Mouse (Mus musculus) adrenal gland, adult 2 months (tissue): Measurements from ENCODE around the gene Syna. TPM values are rescaled to one million over a fixed set of nuclear protein-coding genes. Genes with fewer than 3 reads are reported as not detected.
A peak's percentile ranks its signal among the peaks of the same experiment; 100 is the strongest.

Experiments
- DNase-seq: peaks from one replicate; pipeline ENCODE4 v3.0.0; 2021
- microRNA-seq, 2 experiments: library from miRNA; unstranded; fragments of <30 nt; microRNA quantifications; one replicate each; pipeline ENCODE4 v1.2.0; 2021
- polyA plus RNA-seq: library from polyadenylated mRNA; depleted of rRNA; stranded (reverse); fragments of >200 nt; gene quantifications from 2 replicates; pipeline ENCODE4 v1.2.3, GENCODE M21; 2012; rRNA removed
- total RNA-seq, 2 experiments: library from RNA; stranded (reverse); gene quantifications; 2 replicates each; pipeline ENCODE4 v1.2.3; 2021

The Syna gene
- total and polyA plus RNA-seq, 3 experiments: 0.04 TPM; not detected in 2

DNA sequence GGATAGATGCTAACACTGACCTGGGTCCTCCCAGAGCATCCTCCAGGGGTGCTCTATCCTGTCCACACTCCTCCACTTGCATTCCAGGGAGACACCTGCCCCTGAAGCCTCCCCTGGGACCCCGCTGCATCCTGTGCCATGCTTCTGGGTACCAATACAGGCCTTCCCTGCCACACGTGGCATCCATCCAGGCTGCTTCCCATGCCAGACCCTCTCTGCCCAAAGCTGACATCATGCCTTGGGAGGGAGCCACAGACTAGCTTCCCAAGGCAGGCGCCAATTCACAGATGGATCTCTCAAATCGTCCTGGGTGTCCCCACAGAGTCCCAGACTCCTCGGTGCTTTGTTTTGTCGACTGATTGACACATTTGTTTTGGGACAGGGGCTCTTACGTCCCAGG lies 29.1 kb downstream of the Syna start:
- DNase-seq: peak; percentile 60

GRCm38 (mm10) chr5:134528488-134528887 lies 31.5 kb downstream of the Syna start:
- DNase-seq: no peak

DNA sequence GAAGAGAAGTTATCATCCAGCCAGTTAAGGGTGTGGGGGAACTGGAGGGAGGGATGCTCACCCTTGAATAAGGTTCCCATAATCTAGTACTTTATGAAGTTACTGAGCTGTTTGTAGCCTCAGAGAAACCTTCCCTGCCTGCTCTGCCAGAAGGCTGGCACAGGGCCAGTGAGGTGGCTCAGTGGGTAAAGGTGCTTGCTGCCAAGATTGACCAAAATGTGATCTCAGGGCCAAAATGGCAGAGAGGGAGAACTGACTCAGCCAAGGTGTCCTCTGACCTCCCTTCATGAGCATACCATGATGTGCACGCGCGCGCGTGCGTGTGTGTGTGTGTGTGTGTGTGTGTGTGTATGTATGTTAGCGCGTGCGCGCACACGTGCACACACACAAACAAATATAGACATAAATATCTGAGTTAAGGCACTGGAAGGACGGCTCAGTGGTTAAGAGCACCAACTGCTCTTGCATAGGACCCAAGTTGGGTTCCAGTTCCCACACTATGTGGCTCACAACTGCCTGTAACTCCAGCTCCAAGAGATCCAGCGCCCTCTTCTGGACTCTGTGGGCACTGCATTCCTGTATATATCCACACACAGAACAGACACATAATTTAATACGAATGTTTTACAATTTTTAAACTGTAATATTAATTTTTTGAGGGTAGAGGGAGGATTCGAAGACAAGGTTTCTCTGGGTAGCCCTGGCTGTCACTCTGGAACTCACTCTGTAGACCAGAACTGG lies 33.8 kb downstream of the Syna start:
- DNase-seq: no peak

GRCm38 (mm10) chr5:134523728-134524127 lies 36.2 kb downstream of the Syna start:
- DNase-seq: no peak

GRCm38 (mm10) chr5:134522524-134522923 lies 37.4 kb downstream of the Syna start:
- DNase-seq: no peak

- no peak for DNase-seq
Measured at GRCm38 (mm10) chr5:134521806-134522205, 38.2 kb downstream of the Syna start.

GRCm38 (mm10) chr5:134521131-134521530 lies 38.8 kb downstream of the Syna start:
- no peak for DNase-seq

- DNase-seq: no peak
Measured at GRCm38 (mm10) chr5:134520120-134520519, 39.9 kb downstream of the Syna start.

- no peak for DNase-seq
Measured at GRCm38 (mm10) chr5:134519471-134519870, 40.5 kb downstream of the Syna start.

DNA sequence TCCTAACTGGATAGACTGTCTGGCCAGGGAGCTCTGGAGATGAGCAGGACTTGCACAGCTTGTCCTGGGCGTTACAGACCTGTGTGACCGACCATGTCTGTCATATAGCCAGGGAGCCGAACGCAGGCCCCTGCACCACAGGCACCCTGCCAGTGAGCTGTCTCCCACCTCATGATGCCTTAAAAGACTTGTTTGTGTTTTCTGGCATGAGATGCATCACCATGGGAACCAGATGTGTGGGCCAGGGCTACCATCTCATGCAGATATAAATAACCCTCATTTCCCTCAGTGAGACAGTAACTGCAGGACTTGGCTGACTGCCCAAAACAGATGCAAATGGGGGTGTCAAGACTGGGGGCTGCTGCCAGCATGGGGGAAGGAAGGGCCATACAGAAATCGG lies 47.9 kb downstream of the Syna start:
- DNase-seq: no peak

DNA sequence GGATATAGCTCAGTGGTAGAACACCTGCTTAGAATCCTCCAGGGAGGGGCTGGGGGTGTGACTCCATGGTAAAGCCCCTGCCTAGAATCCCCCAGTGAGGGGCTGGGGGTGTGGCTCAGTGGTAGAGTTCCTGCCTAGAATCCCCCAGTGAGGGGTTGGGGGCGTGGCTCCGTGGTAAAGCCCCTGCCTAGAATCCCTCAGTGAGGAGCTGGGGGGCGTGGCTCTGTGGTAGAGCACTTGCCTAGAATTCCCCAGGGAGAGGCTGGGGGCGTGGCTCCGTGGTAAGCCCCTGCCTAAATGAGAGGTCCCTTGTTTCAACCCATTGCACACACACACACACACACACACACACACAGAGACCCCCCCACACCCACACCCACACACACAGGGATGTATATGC lies 49.7 kb downstream of the Syna start:
- DNase-seq: no peak

- DNase-seq: no peak
Measured at GRCm38 (mm10) chr5:134508965-134509364, 51.0 kb downstream of the Syna start.

Small RNAs within 50 kb of the gene (microRNA-seq; reads per million reads assigned to microRNA genes)
- gene Mir7228: 0 reads per million in 2 experiments

Other genes with a start within 250 kb of the Syna start
- gene Gtf2i, start 245.4 kb downstream of the Syna start, total RNA-seq: 100 to 1,000 TPM; 239 to 244 TPM
- 104 and 110 TPM in 2 replicates for gene Gtf2i, start 245.4 kb downstream of the Syna start, polyA plus RNA-seq
- 10 to 100 TPM; 51.6 to 66.0 TPM for gene Gtf2ird1, start 103.5 kb downstream of the Syna start, total RNA-seq
- 21.2 and 21.3 TPM in 2 replicates for gene Gtf2ird1, start 103.5 kb downstream of the Syna start, polyA plus RNA-seq
- 10 to 100 TPM; 13.3 to 21.5 TPM for gene Clip2, start 7.7 kb downstream of the Syna start, total RNA-seq
- gene Clip2, start 7.7 kb downstream of the Syna start, polyA plus RNA-seq: 15.1 and 16.8 TPM in 2 replicates
- 10 to 100 TPM; 40.0 to 48.4 TPM for gene Rfc2, start 21.2 kb upstream of the Syna start, total RNA-seq
- gene Rfc2, start 21.2 kb upstream of the Syna start, polyA plus RNA-seq: 25.2 and 29.5 TPM in 2 replicates
- gene Lat2, start 54.9 kb upstream of the Syna start, total RNA-seq: 1 to 10 TPM; 2.8 to 6.3 TPM
- 1.9 and 2.7 TPM in 2 replicates for gene Lat2, start 54.9 kb upstream of the Syna start, polyA plus RNA-seq
- gene Eif4h, start 79.3 kb upstream of the Syna start, total RNA-seq: 100 to 1,000 TPM; 243 to 252 TPM
- gene Eif4h, start 79.3 kb upstream of the Syna start, polyA plus RNA-seq: 186 and 212 TPM in 2 replicates
- gene Limk1, start 128.4 kb upstream of the Syna start, total RNA-seq: 10 to 100 TPM; 20.6 to 22.1 TPM
- gene Limk1, start 128.4 kb upstream of the Syna start, polyA plus RNA-seq: 36.5 and 38.4 TPM in 2 replicates
- gene Eln, start 187.2 kb upstream of the Syna start, total RNA-seq: 10 to 100 TPM; 11.8 to 26.9 TPM
- 21.8 and 30.7 TPM in 2 replicates for gene Eln, start 187.2 kb upstream of the Syna start, polyA plus RNA-seq